Mouse (Mus musculus): ENCODE measurements around the gene Ifna2. TPM values are rescaled to one million over a fixed set of nuclear protein-coding genes. Genes with fewer than 3 reads are reported as not detected.
A peak's percentile ranks its signal among the peaks of the same experiment; 100 is the strongest.

The Ifna2 gene
- polyA plus RNA-seq, 1 experiment from 2014 or later, result not detected

DNA sequence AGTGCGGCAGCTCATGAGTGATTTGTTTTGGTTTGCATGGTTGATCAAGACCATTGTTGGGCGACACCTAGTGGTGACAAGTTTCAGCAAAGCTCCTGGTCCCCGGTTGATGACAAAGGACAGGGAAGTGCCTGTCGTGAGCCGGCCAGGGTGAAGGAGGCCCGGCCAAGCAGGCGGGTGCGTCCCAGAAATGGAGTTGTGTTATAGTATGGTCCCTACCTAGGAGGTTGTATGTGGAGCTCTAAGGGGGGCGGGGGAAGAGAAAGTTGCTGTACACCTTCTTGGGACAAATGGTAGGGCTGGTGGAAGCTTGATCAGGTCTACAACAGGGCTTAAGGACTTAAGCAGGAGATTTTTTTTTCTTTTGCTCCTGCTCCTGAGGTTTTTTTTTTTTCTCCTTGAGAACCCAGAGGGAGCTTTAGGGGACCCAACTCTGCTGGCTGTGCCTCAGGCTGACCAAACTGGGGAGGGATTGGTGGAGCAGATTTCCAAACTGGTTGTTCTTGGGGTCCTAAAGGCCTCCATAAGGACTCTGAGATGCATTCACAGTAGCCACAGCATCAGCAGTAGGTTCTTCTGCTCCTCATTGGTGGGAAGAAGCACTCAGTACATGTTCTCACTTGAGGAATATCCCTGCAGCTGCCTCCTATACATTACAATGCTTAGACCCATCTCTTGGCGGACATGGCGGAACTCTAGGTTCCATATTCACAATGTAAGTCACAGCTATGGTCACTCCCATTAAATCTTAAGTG, 42.5 kb downstream of the Ifna2 start:
- 21% methylated on average over 11 of the region's 11 CpGs for WGBS

DNA sequence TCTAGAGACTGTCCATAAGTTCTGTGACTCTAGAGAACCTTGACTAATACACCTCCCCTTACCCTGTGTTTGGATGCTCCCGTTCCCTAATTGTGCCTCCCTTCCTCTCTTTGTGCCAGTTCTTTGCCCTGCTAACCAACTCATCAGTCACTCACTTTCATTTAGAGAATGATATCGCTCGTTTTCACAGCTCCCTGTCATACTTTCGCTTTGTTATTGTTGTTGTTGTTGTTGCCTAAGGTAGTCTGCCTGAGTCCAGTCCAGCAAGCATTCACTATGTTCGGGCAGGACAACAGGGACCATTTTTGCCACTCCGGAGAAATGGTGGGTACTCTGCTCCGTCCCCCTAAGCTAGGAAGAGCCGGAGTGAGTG, 43.0 kb downstream of the Ifna2 start:
- no peaks in the 10 kb centered on the region for H3K36me3 ChIP-seq
- 76% methylated on average over 8 of the region's 8 CpGs for WGBS
- H3K9me3 ChIP-seq (replicated peaks), result no peaks in the 10 kb centered on the region
- 0 out of 2 replicates have a peak overlapping the region, but pooled peaks have one; percentile 17 for H3K27ac ChIP-seq (replicated peaks)
- peak overlapping the region; percentile 35 for H3K4me3 ChIP-seq
- H3K4me1 ChIP-seq, result no peaks in the 10 kb centered on the region; the same call in 1 of the 2 replicates
- H3K27me3 ChIP-seq (ENCODE audit: low read depth, poor library complexity, severe bottlenecking), result no peaks in the 10 kb centered on the region
- no peak for DNase-seq (ENCODE audit: low spot score)

More for the DNA sequence above, 42.5 kb downstream of the Ifna2 start:
- DNase-seq (ENCODE audit: low spot score), result peak; percentile 90
- H3K4me3 ChIP-seq, result peak overlapping the region; percentile 35
- no peaks in the 10 kb centered on the region for H3K9me3 ChIP-seq (replicated peaks)
- H3K4me1 ChIP-seq, result no peaks in the 10 kb centered on the region; the same call in 1 of the 2 replicates
- H3K27ac ChIP-seq (replicated peaks), result no peak overlapping the region
- no peaks in the 10 kb centered on the region for H3K27me3 ChIP-seq (ENCODE audit: low read depth, poor library complexity, severe bottlenecking)
- no peaks in the 10 kb centered on the region for H3K36me3 ChIP-seq

DNA sequence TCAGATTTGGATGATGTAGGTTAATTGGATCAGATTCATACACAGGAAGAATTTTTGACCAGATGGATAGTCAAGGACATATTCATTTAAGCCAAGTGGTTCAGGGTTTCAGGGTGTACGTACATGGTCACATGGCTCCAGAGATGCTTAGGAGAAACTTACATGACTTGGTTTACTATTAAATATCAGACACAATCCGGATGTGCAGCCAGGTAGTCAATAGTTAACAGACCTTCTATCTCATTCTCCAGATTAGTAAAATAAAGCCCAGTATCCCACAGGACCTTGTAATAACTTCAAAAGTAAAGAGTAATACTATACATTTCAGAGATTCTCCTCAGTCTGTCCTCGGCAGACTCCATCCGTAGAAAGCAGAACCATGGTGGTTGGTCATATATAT, 49.4 kb downstream of the Ifna2 start, which contains the start of gene C87499:
C87499 (minus strand) TSS at position 101 of the 400 bp plus-strand sequence.
- no peaks in the 10 kb centered on the region for H3K4me1 ChIP-seq
- H3K9me3 ChIP-seq (replicated peaks), result no peaks in the 10 kb centered on the region
- no peak within 1 kb of the TSS for H3K4me3 ChIP-seq
- no peaks in the 10 kb centered on the region for H3K36me3 ChIP-seq
- DNase-seq (ENCODE audit: low spot score), result no peak
- no peaks in the 10 kb centered on the region for H3K27me3 ChIP-seq (ENCODE audit: low read depth, poor library complexity, severe bottlenecking)
- no peak within 1 kb of the TSS for H3K27ac ChIP-seq (replicated peaks)
- WGBS, result 88% methylated on average over 4 of the region's 4 CpGs

Other genes starting within 250 kb of the Ifna2 start
- 3.7 and 4.3 TPM in 2 replicates for gene Hacd4, start 245.0 kb downstream of the Ifna2 start, polyA plus RNA-seq (2016; fragmentation: Nextera tagmentation; extraction: Ambion mirVana)
- gene Ifnb1, start 161.1 kb downstream of the Ifna2 start, polyA plus RNA-seq (2016; fragmentation: Nextera tagmentation; extraction: Ambion mirVana), result not detected in 2 replicates
- gene Ifna15, start 125.7 kb downstream of the Ifna2 start, polyA plus RNA-seq (2016; fragmentation: Nextera tagmentation; extraction: Ambion mirVana), result not detected in 2 replicates
- not detected in 2 replicates for gene Ifna14, start 112.1 kb downstream of the Ifna2 start, polyA plus RNA-seq (2016; fragmentation: Nextera tagmentation; extraction: Ambion mirVana)
- gene Ifna9, start 91.5 kb downstream of the Ifna2 start, polyA plus RNA-seq (2016; fragmentation: Nextera tagmentation; extraction: Ambion mirVana), result not detected in 2 replicates
- not detected in 2 replicates for gene Ifna12, start 80.5 kb downstream of the Ifna2 start, polyA plus RNA-seq (2016; fragmentation: Nextera tagmentation; extraction: Ambion mirVana)
- gene C87499, start 49.5 kb downstream of the Ifna2 start, polyA plus RNA-seq (2016; fragmentation: Nextera tagmentation; extraction: Ambion mirVana), result not detected in 2 replicates
- gene Ifna13, start 39.5 kb downstream of the Ifna2 start, polyA plus RNA-seq (2016; fragmentation: Nextera tagmentation; extraction: Ambion mirVana), result not detected in 2 replicates
- gene Ifna16, start 7.0 kb downstream of the Ifna2 start, polyA plus RNA-seq (2016; fragmentation: Nextera tagmentation; extraction: Ambion mirVana), result not detected in 2 replicates
- gene Ifnab, start 7.4 kb upstream of the Ifna2 start, polyA plus RNA-seq (2016; fragmentation: Nextera tagmentation; extraction: Ambion mirVana), result not detected in 2 replicates
- 0.80 and 1.1 TPM in 2 replicates for gene Gm26566, start 37.9 kb upstream of the Ifna2 start, polyA plus RNA-seq (2016; fragmentation: Nextera tagmentation; extraction: Ambion mirVana)
- gene Klhl9, start 38.6 kb upstream of the Ifna2 start, polyA plus RNA-seq (2016; fragmentation: Nextera tagmentation; extraction: Ambion mirVana), result 95.6 and 111 TPM in 2 replicates
- gene Gm13271, start 71.0 kb upstream of the Ifna2 start, polyA plus RNA-seq (2016; fragmentation: Nextera tagmentation; extraction: Ambion mirVana), result not detected in 2 replicates
- gene Gm13283, start 76.2 kb upstream of the Ifna2 start, polyA plus RNA-seq (2016; fragmentation: Nextera tagmentation; extraction: Ambion mirVana), result 0.19 and 0.32 TPM in 2 replicates
- gene Gm13290, start 89.9 kb upstream of the Ifna2 start, polyA plus RNA-seq (2016; fragmentation: Nextera tagmentation; extraction: Ambion mirVana), result 0.29 TPM in 1 of 2 replicates, not detected in the other
- not detected in 2 replicates for gene Gm13289, start 93.0 kb upstream of the Ifna2 start, polyA plus RNA-seq (2016; fragmentation: Nextera tagmentation; extraction: Ambion mirVana)
- gene Gm13272, start 95.9 kb upstream of the Ifna2 start, polyA plus RNA-seq (2016; fragmentation: Nextera tagmentation; extraction: Ambion mirVana), result not detected in 2 replicates
- 0.51 TPM in 1 of 2 replicates, not detected in the other for gene Ifnz, start 98.2 kb upstream of the Ifna2 start, polyA plus RNA-seq (2016; fragmentation: Nextera tagmentation; extraction: Ambion mirVana)
- not detected in 2 replicates for gene Gm13276, start 101.8 kb upstream of the Ifna2 start, polyA plus RNA-seq (2016; fragmentation: Nextera tagmentation; extraction: Ambion mirVana)
- gene Gm13277, start 104.7 kb upstream of the Ifna2 start, polyA plus RNA-seq (2016; fragmentation: Nextera tagmentation; extraction: Ambion mirVana), result not detected in 2 replicates
- gene Gm13278, start 107.6 kb upstream of the Ifna2 start, polyA plus RNA-seq (2016; fragmentation: Nextera tagmentation; extraction: Ambion mirVana), result not detected in 2 replicates
- 0.34 TPM in 1 of 2 replicates, not detected in the other for gene Gm13275, start 110.6 kb upstream of the Ifna2 start, polyA plus RNA-seq (2016; fragmentation: Nextera tagmentation; extraction: Ambion mirVana)
- not detected in 2 replicates for gene Gm13279, start 113.5 kb upstream of the Ifna2 start, polyA plus RNA-seq (2016; fragmentation: Nextera tagmentation; extraction: Ambion mirVana)
- gene Gm13285, start 115.8 kb upstream of the Ifna2 start, polyA plus RNA-seq (2016; fragmentation: Nextera tagmentation; extraction: Ambion mirVana), result 0.62 TPM in 1 of 2 replicates, not detected in the other
- not detected in 2 replicates for gene Gm13287, start 119.3 kb upstream of the Ifna2 start, polyA plus RNA-seq (2016; fragmentation: Nextera tagmentation; extraction: Ambion mirVana)
- 0.09 TPM in 1 of 2 replicates, not detected in the other for gene Gm13288, start 121.6 kb upstream of the Ifna2 start, polyA plus RNA-seq (2016; fragmentation: Nextera tagmentation; extraction: Ambion mirVana)
- not detected in 2 replicates for gene Ifna7, start 132.3 kb upstream of the Ifna2 start, polyA plus RNA-seq (2016; fragmentation: Nextera tagmentation; extraction: Ambion mirVana)
- not detected in 2 replicates for gene Ifna11, start 136.0 kb upstream of the Ifna2 start, polyA plus RNA-seq (2016; fragmentation: Nextera tagmentation; extraction: Ambion mirVana)
- not detected in 2 replicates for gene Ifna6, start 143.5 kb upstream of the Ifna2 start, polyA plus RNA-seq (2016; fragmentation: Nextera tagmentation; extraction: Ambion mirVana)
- gene Ifna5, start 151.6 kb upstream of the Ifna2 start, polyA plus RNA-seq (2016; fragmentation: Nextera tagmentation; extraction: Ambion mirVana), result not detected in 2 replicates
- gene Ifna4, start 157.9 kb upstream of the Ifna2 start, polyA plus RNA-seq (2016; fragmentation: Nextera tagmentation; extraction: Ambion mirVana), result not detected in 2 replicates
- gene Ifna1, start 166.2 kb upstream of the Ifna2 start, polyA plus RNA-seq (2016; fragmentation: Nextera tagmentation; extraction: Ambion mirVana), result not detected in 2 replicates
- not detected in 2 replicates for gene Ifne, start 196.3 kb upstream of the Ifna2 start, polyA plus RNA-seq (2016; fragmentation: Nextera tagmentation; extraction: Ambion mirVana)